Mouse (Mus musculus) stomach, postnatal 0 days (tissue): ENCODE results near the gene Fam107b. TPM values are rescaled to one million over a fixed set of nuclear protein-coding genes. Genes with fewer than 3 reads are reported as not detected.

Source experiments
- ATAC-seq: fragments of 200-750 bp; cut with Nextera tagmentation; 2 replicates; pipeline ENCODE4 v1.8.0; 2017; ENCODE audit not compliant: low FRiP score, low TSS enrichment
- DNase-seq: peaks from one replicate; pipeline ENCODE4 v3.0.0-alpha.2; 2016; ENCODE audit warnings: low spot score
- H3K27ac ChIP-seq: fragments of 300-500 bp; sonication (generic); replicated peaks from 2 replicates; pipeline ENCODE4 v1.5.1; 2014; ENCODE audit warnings: mild to moderate bottlenecking, control low read depth
- H3K27me3 ChIP-seq: fragments of 300-500 bp; sonication (generic); 2 replicates; pipeline ENCODE4 v1.6.1; 2014; ENCODE audit warnings: low read length; ENCODE audit not compliant: control insufficient read depth, insufficient read depth
- H3K36me3 ChIP-seq: fragments of 300-500 bp; sonication (generic); 2 replicates; pipeline ENCODE4 v1.6.1; 2014; ENCODE audit warnings: low read length, mixed read lengths; ENCODE audit not compliant: control insufficient read depth, insufficient read depth
- H3K4me1 ChIP-seq: fragments of 300-500 bp; sonication (generic); replicated peaks from 2 replicates; pipeline ENCODE4 v1.6.1; 2014; ENCODE audit warnings: antibody characterized with exemption; ENCODE audit not compliant: control insufficient read depth, insufficient read depth
- H3K4me2 ChIP-seq: fragments of 300-500 bp; sonication (generic); replicated peaks from 2 replicates; pipeline ENCODE4 v1.6.1; 2014; ENCODE audit warnings: low read depth, mild to moderate bottlenecking, control low read depth, moderate library complexity
- H3K4me3 ChIP-seq: fragments of 300-500 bp; sonication (generic); 2 replicates; pipeline ENCODE4 v1.5.1; 2014; ENCODE audit warnings: low read depth, low read length, control low read depth
- H3K9ac ChIP-seq: fragments of 300-500 bp; sonication (generic); 2 replicates; pipeline ENCODE4 v1.6.1; 2014; ENCODE audit warnings: mild to moderate bottlenecking, low read length, control low read depth, mixed read lengths
- H3K9me3 ChIP-seq: fragments of 300-500 bp; sonication (generic); 2 replicates; pipeline ENCODE4 v1.6.1; 2016; ENCODE audit warnings: low read length; ENCODE audit not compliant: control insufficient read depth
- CTCF ChIP-seq: IDR thresholded peaks from 2 replicates; pipeline ENCODE4 v1.5.1; 2016; ENCODE audit warnings: antibody characterized with exemption, low read depth, mild to moderate bottlenecking, moderate library complexity
- EP300 ChIP-seq: optimal IDR thresholded peaks from 2 replicates; pipeline ENCODE3; 2016; ENCODE audit warnings: antibody characterized with exemption
- WGBS: fragments of 180-500 bp; shearing (Covaris S2); extraction: QIAGEN DNeasy Blood & Tissue Kit; methylation state at CpG from one replicate; pipeline ENCODE4 v1.1.7; 2014; 5-methylcytosine and 5-hydroxymethylcytosine counted together
- polyA plus RNA-seq: library from polyadenylated mRNA; unstranded; fragments of >200 nt; fragmentation: Nextera tagmentation; extraction: Ambion mirVana; gene quantifications from 2 replicates; pipeline ENCODE4 v1.2.1, GENCODE M21; 2015

Gene Fam107b
- polyA plus RNA-seq, 1 experiment from 2014 or later = 46.4 TPM

- Histone ChIP-seq H3K27me3 (no peaks in the 10 kb centered on the region), H3K4me3 (no peak overlapping the region), H3K4me2 (no peak overlapping the region), H3K36me3 (peaks cover 9% of the 10 kb centered on the region), H3K27ac (no peak overlapping the region), H3K4me1 (no peaks in the 10 kb centered on the region), H3K9ac (no peak overlapping the region), H3K9me3 (no peaks in the 10 kb centered on the region)
- ATAC-seq (no peak), DNase-seq (no peak)
- TF ChIP-seq EP300 = no peak
- no peak for TF ChIP-seq CTCF
- WGBS = 79% methylated on average over 6 of the region's 6 CpGs
These were observed 207.4 kb downstream of the Fam107b start for GRCm38 (mm10) chr2:3777696-3778095.

GRCm38 (mm10) chr2:3785546-3785945 is 215.3 kb downstream of the Fam107b start:
- Histone ChIP-seq H3K9me3 (no peaks in the 10 kb centered on the region), H3K4me1 (no peaks in the 10 kb centered on the region), H3K36me3 (no peaks in the 10 kb centered on the region), H3K9ac (no peak overlapping the region), H3K4me2 (no peak overlapping the region), H3K4me3 (no peak overlapping the region), H3K27me3 (no peaks in the 10 kb centered on the region), H3K27ac (no peak overlapping the region)
- 66% methylated on average over 8 of the region's 8 CpGs for WGBS
- ATAC-seq = no peak
- DNase-seq = no peak
- TF ChIP-seq CTCF = no peak
- no peak for TF ChIP-seq EP300

GRCm38 (mm10) chr2:3787752-3788423 is 217.6 kb downstream of the Fam107b start:
- Histone ChIP-seq H3K9ac (no peak overlapping the region), H3K4me2 (no peak overlapping the region), H3K9me3 (no peaks in the 10 kb centered on the region), H3K27ac (no peak overlapping the region), H3K36me3 (no peaks in the 10 kb centered on the region), H3K4me3 (no peak overlapping the region), H3K4me1 (no peaks in the 10 kb centered on the region), H3K27me3 (no peaks in the 10 kb centered on the region)
- no peak for ATAC-seq
- DNase-seq = no peak
- no peak for TF ChIP-seq EP300
- no peak for TF ChIP-seq CTCF

- Histone ChIP-seq H3K27ac (no peak overlapping the region), H3K9ac (no peak overlapping the region), H3K36me3 (no peaks in the 10 kb centered on the region), H3K4me3 (no peak overlapping the region), H3K4me1 (no peaks in the 10 kb centered on the region), H3K27me3 (no peaks in the 10 kb centered on the region), H3K4me2 (no peak overlapping the region), H3K9me3 (no peaks in the 10 kb centered on the region)
- 88% methylated on average over 3 of the region's 3 CpGs for WGBS
- DNase-seq (no peak), ATAC-seq (no peak)
- TF ChIP-seq CTCF (no peak), EP300 (no peak)
These were observed 218.1 kb downstream of the Fam107b start for GRCm38 (mm10) chr2:3788424-3788786.

- Histone ChIP-seq H3K36me3 (no peaks in the 10 kb centered on the region), H3K4me3 (no peak overlapping the region), H3K9ac (no peak overlapping the region), H3K27me3 (no peaks in the 10 kb centered on the region), H3K4me1 (no peaks in the 10 kb centered on the region), H3K27ac (no peak overlapping the region), H3K4me2 (no peak overlapping the region), H3K9me3 (no peaks in the 10 kb centered on the region)
- DNase-seq = no peak
- TF ChIP-seq CTCF = no peak
- TF ChIP-seq EP300 = no peak
- no peak for ATAC-seq
- 73% methylated on average over 5 of the region's 5 CpGs for WGBS
These were observed 226.3 kb downstream of the Fam107b start for GRCm38 (mm10) chr2:3796543-3796942.

- ATAC-seq = peak; percentile 60; the same call in 1 of the 2 replicates
- peak overlapping the region; percentile 13; the same call in 1 of the 2 replicates for H3K9ac ChIP-seq
These were observed 229.7 kb downstream of the Fam107b start for GRCm38 (mm10) chr2:3799767-3800554.

More at GRCm38 (mm10) chr2:3799767-3800554, 229.7 kb downstream of the Fam107b start:
- Histone ChIP-seq H3K4me2 (peak overlapping the region; percentile 59), H3K4me1 (no peaks in the 10 kb centered on the region), H3K9me3 (no peaks in the 10 kb centered on the region), H3K4me3 (peak overlapping the region; percentile 28), H3K27me3 (no peaks in the 10 kb centered on the region), H3K27ac (no peak overlapping the region), H3K36me3 (no peaks in the 10 kb centered on the region)
- 11% methylated on average over 18 of the region's 18 CpGs for WGBS
- TF ChIP-seq EP300 (no peak), CTCF (peak; percentile 83)
- DNase-seq = peak; percentile 45
